Mouse (Mus musculus) intestine, embryonic 14.5 days (tissue): Measurements from ENCODE around the gene Gas7. TPM values are rescaled to one million over a fixed set of nuclear protein-coding genes. Genes with fewer than 3 reads are reported as not detected.

ENCODE experiments used
- ATAC-seq: fragments of 200-750 bp; cut with Nextera tagmentation; replicated peaks from 2 replicates; pipeline ENCODE4 v1.8.0; 2017; ENCODE audit warnings: low read depth, moderate number of reproducible peaks, moderate TSS enrichment, moderate library complexity; ENCODE audit not compliant: low FRiP score, low TSS enrichment
- DNase-seq: peaks from one replicate; pipeline ENCODE4 v3.0.0-alpha.2; 2018; ENCODE audit warnings: low spot score
- H3K27ac ChIP-seq: fragments of 300-500 bp; sonication (generic); 2 replicates; pipeline ENCODE4 v1.5.1; 2014; ENCODE audit warnings: low read depth, mild to moderate bottlenecking, control low read depth
- H3K27me3 ChIP-seq: fragments of 300-500 bp; sonication (generic); replicated peaks from 2 replicates; pipeline ENCODE4 v1.6.1; 2014; ENCODE audit warnings: low read length, control low read depth; ENCODE audit not compliant: control insufficient read depth, insufficient read depth
- H3K36me3 ChIP-seq: fragments of 300-500 bp; sonication (generic); 2 replicates; pipeline ENCODE4 v1.6.1; 2014; ENCODE audit warnings: low read length, control low read depth; ENCODE audit not compliant: control insufficient read depth, insufficient read depth
- H3K4me1 ChIP-seq: fragments of 300-500 bp; sonication (generic); replicated peaks from 2 replicates; pipeline ENCODE4 v1.6.1; 2014; ENCODE audit warnings: low read length, control low read depth, mixed read lengths; ENCODE audit not compliant: control insufficient read depth, insufficient read depth
- H3K4me2 ChIP-seq: fragments of 300-500 bp; sonication (generic); 2 replicates; pipeline ENCODE4 v1.6.1; 2014; ENCODE audit warnings: low read length
- H3K4me3 ChIP-seq: fragments of 300-500 bp; sonication (generic); 2 replicates; pipeline ENCODE4 v1.5.1; 2014; ENCODE audit warnings: low read depth, low read length, control low read depth, mixed read lengths
- H3K9ac ChIP-seq: fragments of 300-500 bp; sonication (generic); 2 replicates; pipeline ENCODE4 v1.6.1; 2014; ENCODE audit warnings: mild to moderate bottlenecking, low read length
- H3K9me3 ChIP-seq: fragments of 300-500 bp; sonication (generic); 2 replicates; pipeline ENCODE4 v1.6.1; 2016; ENCODE audit warnings: low read length, control low read depth; ENCODE audit not compliant: control insufficient read depth
- WGBS: fragments of 180-500 bp; shearing (Covaris S2); extraction: QIAGEN DNeasy Blood & Tissue Kit; methylation state at CpG from one replicate; pipeline ENCODE4 v1.1.7; 2014; 5-methylcytosine and 5-hydroxymethylcytosine counted together
- polyA plus RNA-seq: library from polyadenylated mRNA; unstranded; fragments of >200 nt; fragmentation: Nextera tagmentation; extraction: Ambion mirVana; gene quantifications from 2 replicates; pipeline ENCODE4 v1.2.1, GENCODE M21; 2014

Gas7 gene
- polyA plus RNA-seq, 1 experiment from 2014 or later: 8.6 TPM

DNA sequence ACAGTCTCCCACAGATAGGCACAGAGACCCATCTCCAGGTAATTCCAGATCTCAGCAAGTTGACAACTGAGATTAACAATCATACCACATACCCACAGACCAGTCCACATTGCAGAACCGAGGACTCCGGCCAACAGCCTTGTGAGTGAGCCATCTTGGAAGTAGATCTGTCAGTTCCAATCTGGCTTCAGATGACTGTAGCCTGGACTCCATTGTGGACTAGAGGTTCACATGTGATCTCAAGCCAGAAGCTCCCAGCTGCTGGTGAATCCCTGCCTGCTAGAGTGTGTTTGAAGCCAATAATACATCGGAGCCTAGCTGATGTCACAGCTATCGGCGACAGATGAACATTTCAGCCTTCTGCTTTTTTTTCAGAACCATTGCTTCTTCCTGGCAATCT lies 16.5 kb upstream of the Gas7 start:
- Histone ChIP-seq H3K36me3 (no peaks in the 10 kb centered on the region), H3K9me3 (no peaks in the 10 kb centered on the region), H3K4me2 (no peak overlapping the region), H3K27ac (no peak overlapping the region), H3K4me1 (no peaks in the 10 kb centered on the region), H3K9ac (no peak overlapping the region), H3K4me3 (no peak overlapping the region), H3K27me3 (no peaks in the 10 kb centered on the region)
- ATAC-seq (no peak), DNase-seq (no peak)
- 91% methylated on average over 5 of the region's 5 CpGs for WGBS

- Histone ChIP-seq H3K9me3 (no peaks in the 10 kb centered on the region), H3K9ac (no peak overlapping the region), H3K4me1 (no peaks in the 10 kb centered on the region), H3K27ac (no peak overlapping the region), H3K4me2 (no peak overlapping the region), H3K27me3 (no peaks in the 10 kb centered on the region), H3K4me3 (no peak overlapping the region), H3K36me3 (no peaks in the 10 kb centered on the region)
- ATAC-seq (no peak), DNase-seq (no peak)
- 70% methylated on average over 14 of the region's 14 CpGs for WGBS
Measured at GRCm38 (mm10) chr11:67445058-67445825, 10.0 kb upstream of the Gas7 start.

DNA sequence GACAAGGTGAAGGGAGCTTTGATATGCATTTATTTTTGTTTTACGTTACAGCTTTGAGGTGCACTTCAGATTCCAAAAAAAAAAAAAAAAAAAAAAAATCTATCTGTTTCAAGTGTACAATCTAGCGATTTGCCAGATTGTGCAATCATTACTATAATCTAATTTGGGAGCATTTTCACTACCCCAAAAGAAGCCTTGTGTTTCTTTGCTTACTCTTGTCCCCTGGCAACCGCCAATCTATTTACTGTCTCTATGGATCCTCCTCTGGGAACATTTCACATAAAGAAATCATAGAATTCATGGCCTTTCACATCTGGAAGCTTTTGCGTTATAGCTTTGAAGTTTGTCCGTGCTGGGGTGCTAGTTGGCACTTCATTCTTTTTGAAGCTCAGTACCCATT lies 3.7 kb upstream of the Gas7 start:
- no peak overlapping the region for H3K9ac ChIP-seq
- no peak overlapping the region for H3K4me2 ChIP-seq
- 0 out of 2 replicates have a peak, but pooled peaks cover 13% of the 10 kb centered on the region for H3K27me3 ChIP-seq
- H3K36me3 ChIP-seq: no peaks in the 10 kb centered on the region
- 86% methylated on average over 5 of the region's 5 CpGs for WGBS
- H3K27ac ChIP-seq: no peak overlapping the region
- ATAC-seq (no peak), DNase-seq (no peak)
- H3K4me3 ChIP-seq: no peak overlapping the region
- 0 out of 2 replicates have a peak, but pooled peaks cover 5% of the 10 kb centered on the region for H3K4me1 ChIP-seq
- H3K9me3 ChIP-seq: no peaks in the 10 kb centered on the region

DNA sequence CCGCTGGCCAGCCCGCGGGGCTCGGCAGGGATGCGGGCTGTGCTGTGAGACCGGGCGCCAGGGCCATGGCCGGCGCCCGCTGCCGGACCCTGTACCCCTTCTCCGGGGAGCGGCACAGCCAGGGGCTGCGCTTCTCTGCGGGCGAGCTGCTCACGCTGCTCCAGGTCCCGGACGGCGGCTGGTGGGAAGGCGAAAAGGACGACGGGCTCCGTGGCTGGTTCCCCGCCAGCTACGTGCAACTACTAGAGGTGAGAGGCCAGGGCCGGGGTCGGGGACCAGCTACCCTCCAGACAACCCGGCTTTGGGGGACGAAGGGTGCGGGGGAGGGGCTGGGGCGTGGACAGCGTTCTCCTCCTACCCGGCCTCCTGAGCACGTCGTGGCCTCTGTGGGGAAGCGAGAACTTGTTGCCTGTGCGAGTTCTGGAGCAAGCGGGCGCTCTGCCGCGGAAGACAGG lies 317 bp downstream of the Gas7 start:
- peak; percentile 61 for ATAC-seq
- no peak overlapping the region for H3K27ac ChIP-seq
- DNase-seq: peak; percentile 75
- peak overlapping the region; percentile 96 for H3K4me2 ChIP-seq
- peak overlapping the region; percentile 60 for H3K9ac ChIP-seq
- H3K4me1 ChIP-seq: 0 out of 2 replicates have a peak, but pooled peaks cover 5% of the 10 kb centered on the region
- H3K27me3 ChIP-seq: peaks cover 20% of the 10 kb centered on the region; the same call in 1 of the 2 replicates
- H3K4me3 ChIP-seq: peak overlapping the region; percentile 67
- H3K36me3 ChIP-seq: no peaks in the 10 kb centered on the region
- WGBS: 1% methylated on average over 41 of the region's 42 CpGs
- no peaks in the 10 kb centered on the region for H3K9me3 ChIP-seq

GRCm38 (mm10) chr11:67456029-67456428 lies 792 bp downstream of the Gas7 start:
- Histone ChIP-seq H3K4me3 (peak overlapping the region; percentile 67), H3K9me3 (no peaks in the 10 kb centered on the region), H3K4me2 (peak overlapping the region; percentile 96), H3K36me3 (no peaks in the 10 kb centered on the region), H3K9ac (peak overlapping the region; percentile 60), H3K4me1 (0 out of 2 replicates have a peak, but pooled peaks cover 5% of the 10 kb centered on the region), H3K27ac (no peak overlapping the region), H3K27me3 (peaks cover 20% of the 10 kb centered on the region; the same call in 1 of the 2 replicates)
- DNase-seq (no peak), ATAC-seq (no peak)
- WGBS: 16% methylated on average over 7 of the region's 7 CpGs

DNA sequence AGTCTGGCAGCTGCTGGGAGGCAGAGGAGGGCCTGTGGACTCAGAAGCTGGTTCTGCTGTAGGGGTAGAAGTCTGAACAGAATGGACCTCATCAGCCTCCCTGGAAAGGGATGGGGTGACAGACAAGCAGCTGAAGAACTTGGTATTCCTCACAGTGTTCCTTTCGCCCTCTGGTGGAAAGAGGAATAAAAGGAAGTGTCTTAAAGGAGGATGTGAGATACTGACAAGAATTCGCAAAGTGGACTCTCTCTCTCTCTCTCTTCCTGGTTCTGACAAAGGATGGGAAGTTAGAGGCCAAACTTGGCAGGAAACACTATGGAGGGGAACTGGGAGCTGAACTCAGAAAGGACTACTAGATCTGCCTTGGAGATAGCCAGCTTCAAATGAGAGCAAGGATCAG lies 2.9 kb downstream of the Gas7 start:
- no peak for DNase-seq
- H3K9ac ChIP-seq: no peak overlapping the region

DNA sequence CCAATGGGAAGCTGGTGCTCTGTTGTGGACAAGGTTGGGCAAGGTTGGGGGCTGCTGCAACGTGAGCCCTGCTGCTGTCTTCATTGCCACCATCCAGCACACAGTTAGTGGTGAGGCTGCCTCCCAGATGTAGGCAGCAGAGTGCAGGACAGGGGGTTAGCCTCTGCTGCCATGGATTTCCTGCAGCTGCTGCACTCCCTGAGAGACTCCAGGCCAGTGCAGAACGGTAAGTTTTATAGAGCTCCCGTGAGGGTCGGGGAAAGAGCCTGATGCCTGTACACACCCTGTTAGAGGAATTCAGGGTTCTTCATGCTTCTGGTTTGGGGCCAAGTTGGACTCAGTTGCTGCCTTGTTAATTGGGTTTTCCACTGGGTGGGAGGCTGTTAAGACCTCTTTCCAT lies 11.9 kb downstream of the Gas7 start:
- H3K4me2 ChIP-seq: no peak overlapping the region

More for the DNA sequence above, 2.9 kb downstream of the Gas7 start:
- Histone ChIP-seq H3K9me3 (no peaks in the 10 kb centered on the region), H3K4me2 (no peak overlapping the region), H3K36me3 (no peaks in the 10 kb centered on the region), H3K27ac (no peak overlapping the region), H3K4me3 (no peak overlapping the region), H3K27me3 (peaks cover 20% of the 10 kb centered on the region; the same call in 1 of the 2 replicates), H3K4me1 (0 out of 2 replicates have a peak, but pooled peaks cover 5% of the 10 kb centered on the region)
- WGBS: 30% methylated on average over 2 of the region's 2 CpGs
- ATAC-seq: no peak

GRCm38 (mm10) chr11:67468846-67469245 lies 13.6 kb downstream of the Gas7 start:
- H3K9ac ChIP-seq: no peak overlapping the region
- DNase-seq: no peak
- 74% methylated on average over 7 of the region's 7 CpGs for WGBS

More for the DNA sequence above, 11.9 kb downstream of the Gas7 start:
- Histone ChIP-seq H3K9me3 (no peaks in the 10 kb centered on the region), H3K4me1 (no peaks in the 10 kb centered on the region), H3K27me3 (no peaks in the 10 kb centered on the region), H3K4me3 (no peak overlapping the region), H3K27ac (no peak overlapping the region), H3K36me3 (no peaks in the 10 kb centered on the region), H3K9ac (no peak overlapping the region)
- ATAC-seq: no peak
- no peak for DNase-seq
- 21% methylated on average over 4 of the region's 4 CpGs for WGBS

GRCm38 (mm10) chr11:67474590-67474989 lies 19.4 kb downstream of the Gas7 start:
- H3K27ac ChIP-seq: no peak overlapping the region
- H3K9ac ChIP-seq: no peak overlapping the region
- DNase-seq (no peak), ATAC-seq (no peak)
- H3K9me3 ChIP-seq: no peaks in the 10 kb centered on the region
- H3K27me3 ChIP-seq: no peaks in the 10 kb centered on the region
- no peaks in the 10 kb centered on the region for H3K4me1 ChIP-seq
- no peak overlapping the region for H3K4me3 ChIP-seq
- WGBS: 71% methylated on average over 5 of the region's 5 CpGs
- no peaks in the 10 kb centered on the region for H3K36me3 ChIP-seq
- H3K4me2 ChIP-seq: no peak overlapping the region

More at GRCm38 (mm10) chr11:67468846-67469245, 13.6 kb downstream of the Gas7 start:
- H3K36me3 ChIP-seq: no peaks in the 10 kb centered on the region
- no peaks in the 10 kb centered on the region for H3K9me3 ChIP-seq
- no peaks in the 10 kb centered on the region for H3K27me3 ChIP-seq
- no peaks in the 10 kb centered on the region for H3K4me1 ChIP-seq
- no peak overlapping the region for H3K27ac ChIP-seq
- H3K4me2 ChIP-seq: no peak overlapping the region
- no peak for ATAC-seq
- H3K4me3 ChIP-seq: no peak overlapping the region
